Mouse (Mus musculus) frontal cortex, adult (tissue): ENCODE data around the gene Cpa4.

Experiments used
- ATAC-seq: cut with Nextera tagmentation; 2 replicates; pipeline ENCODE4 v1.9.2; 2017; ENCODE audit warnings: mild to moderate bottlenecking, moderate library complexity, mixed read lengths; ENCODE audit not compliant: low TSS enrichment

The Cpa4 gene

DNA sequence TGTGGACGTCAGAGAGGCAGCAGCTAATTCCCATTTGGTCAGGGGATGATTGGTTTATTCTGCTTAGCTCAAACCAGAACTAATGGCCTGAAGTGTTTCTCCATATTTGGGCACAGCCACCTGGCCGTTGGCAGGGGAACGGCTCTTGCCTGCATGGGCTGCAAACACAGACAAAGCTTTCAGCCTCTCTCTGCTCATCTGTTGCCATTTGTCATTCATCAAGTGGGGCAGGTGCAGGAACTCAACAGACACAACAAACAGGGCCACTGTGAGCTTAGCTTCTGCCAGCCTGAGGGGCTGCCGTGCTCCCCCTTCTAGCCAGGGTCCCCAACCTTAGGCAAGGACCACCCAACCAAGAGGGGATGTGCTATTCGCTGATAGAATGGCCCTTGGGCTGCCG lies 60.0 kb downstream of the Cpa4 start:
- no peak for ATAC-seq

GRCm38 (mm10) chr6:30629989-30630388 lies 61.8 kb downstream of the Cpa4 start:
- ATAC-seq, result no peak

DNA sequence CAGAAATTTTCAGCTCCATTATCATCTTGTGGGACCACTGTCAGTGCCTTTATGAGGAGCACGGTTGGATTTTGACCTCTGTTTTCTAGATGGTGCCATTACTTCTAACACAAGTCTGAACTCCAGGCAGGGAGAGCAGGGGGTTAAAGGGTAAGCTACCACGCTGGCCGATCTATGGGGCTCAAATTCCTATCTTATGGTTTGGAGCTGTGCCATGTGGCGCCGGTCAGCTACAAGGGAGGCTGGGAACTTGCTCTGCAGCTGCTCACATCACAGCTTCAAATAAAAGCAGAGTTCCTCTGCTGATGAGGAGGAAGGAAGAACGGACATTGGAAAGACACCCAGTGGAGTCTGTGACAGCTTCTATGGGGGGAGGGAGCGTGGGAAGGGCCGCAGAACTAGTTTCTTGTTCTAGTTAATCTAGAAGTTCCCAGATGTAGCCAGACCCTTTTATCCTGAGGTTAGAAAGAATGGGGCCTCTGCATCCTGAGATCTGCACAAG lies 67.2 kb downstream of the Cpa4 start:
- ATAC-seq, result no peak

DNA sequence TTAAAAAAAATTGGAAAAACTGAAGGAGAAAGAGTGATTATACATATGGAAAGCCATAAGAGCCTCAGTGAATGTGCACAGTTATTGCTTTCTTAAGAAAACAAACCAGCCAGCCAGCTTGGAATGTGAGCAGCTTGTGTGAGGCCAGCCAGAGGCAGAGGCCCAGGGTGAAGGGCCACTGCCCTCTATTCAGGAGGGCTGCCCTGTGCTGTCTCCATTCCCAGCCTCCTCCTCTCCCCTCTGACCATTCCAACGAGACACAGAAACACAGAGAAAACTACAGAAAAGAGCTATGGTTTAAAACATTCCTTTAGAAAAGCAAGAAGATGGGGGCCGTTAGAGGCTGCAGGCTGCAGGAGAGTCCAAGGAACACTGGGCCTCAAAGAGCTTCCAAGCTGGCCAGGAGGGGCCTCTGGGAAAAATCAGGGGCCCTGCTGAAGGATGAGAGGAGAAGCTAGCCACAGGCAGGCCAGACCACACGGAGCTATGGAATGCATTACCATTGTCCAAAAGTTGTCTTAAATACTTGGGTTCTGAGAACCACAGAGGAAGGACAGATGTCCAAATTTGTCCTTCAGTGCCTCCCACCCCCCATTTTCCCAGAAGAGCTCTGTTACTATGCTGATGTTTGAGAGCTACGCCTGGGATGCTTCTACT lies 68.1 kb downstream of the Cpa4 start:
- no peak for ATAC-seq

GRCm38 (mm10) chr6:30638674-30639268 lies 70.6 kb downstream of the Cpa4 start, which contains the start of gene Cpa1:
Cpa1 (plus strand) TSS chr6:30639218.
- ATAC-seq, result no peak
